Mouse (Mus musculus): ENCODE results near the gene Zfp91. TPM values are rescaled to one million over a fixed set of nuclear protein-coding genes. Genes with fewer than 3 reads are reported as not detected.

The Zfp91 gene
- polyA plus RNA-seq, 1 experiment from 2014 or later: 10.5 TPM

GRCm38 (mm10) chr19:12812644-12813364 lies 16.9 kb upstream of the Zfp91 start:
- H3K4me2 ChIP-seq (ENCODE audit: low read length): no peak overlapping the region
- H3K4me3 ChIP-seq (ENCODE audit: low read length): no peak overlapping the region
- WGBS: 56% methylated on average over 1 of the region's 1 CpGs
- no peaks in the 10 kb centered on the region for H3K9me3 ChIP-seq (ENCODE audit: control insufficient read depth, low read length)
- no peak for ATAC-seq
- H3K4me1 ChIP-seq (ENCODE audit: control insufficient read depth, insufficient read depth, low read depth, low read length): no peaks in the 10 kb centered on the region
- no peaks in the 10 kb centered on the region for H3K36me3 ChIP-seq (ENCODE audit: control insufficient read depth, insufficient read depth, low read length)
- no peaks in the 10 kb centered on the region for H3K27me3 ChIP-seq (replicated peaks; ENCODE audit: control insufficient read depth, insufficient read depth, low read length)
- H3K9ac ChIP-seq (ENCODE audit: low read depth, low read length): no peak overlapping the region
- H3K27ac ChIP-seq (ENCODE audit: low read depth, low read length): no peak overlapping the region

GRCm38 (mm10) chr19:12806214-12806613 lies 10.3 kb upstream of the Zfp91 start:
- no peak for ATAC-seq
- Histone ChIP-seq H3K27me3 (replicated peaks; ENCODE audit: control insufficient read depth, insufficient read depth, low read length) (no peaks in the 10 kb centered on the region), H3K9ac (ENCODE audit: low read depth, low read length) (no peak overlapping the region), H3K4me3 (ENCODE audit: low read length) (no peak overlapping the region), H3K27ac (ENCODE audit: low read depth, low read length) (no peak overlapping the region), H3K9me3 (ENCODE audit: control insufficient read depth, low read length) (no peaks in the 10 kb centered on the region), H3K4me2 (ENCODE audit: low read length) (no peak overlapping the region), H3K36me3 (ENCODE audit: control insufficient read depth, insufficient read depth, low read length) (no peaks in the 10 kb centered on the region), H3K4me1 (ENCODE audit: control insufficient read depth, insufficient read depth, low read depth, low read length) (no peaks in the 10 kb centered on the region)
- WGBS: 72% methylated on average over 2 of the region's 2 CpGs

- Histone ChIP-seq H3K4me3 (ENCODE audit: low read length) (no peak overlapping the region), H3K4me1 (ENCODE audit: control insufficient read depth, insufficient read depth, low read depth, low read length) (no peaks in the 10 kb centered on the region), H3K27me3 (replicated peaks; ENCODE audit: control insufficient read depth, insufficient read depth, low read length) (no peaks in the 10 kb centered on the region), H3K4me2 (ENCODE audit: low read length) (no peak overlapping the region), H3K9ac (ENCODE audit: low read depth, low read length) (no peak overlapping the region), H3K27ac (ENCODE audit: low read depth, low read length) (no peak overlapping the region), H3K36me3 (ENCODE audit: control insufficient read depth, insufficient read depth, low read length) (no peaks in the 10 kb centered on the region), H3K9me3 (ENCODE audit: control insufficient read depth, low read length) (no peaks in the 10 kb centered on the region)
- 95% methylated on average over 3 of the region's 3 CpGs for WGBS
- no peak for ATAC-seq
Observed at GRCm38 (mm10) chr19:12805730-12806129, 9.8 kb upstream of the Zfp91 start.

GRCm38 (mm10) chr19:12804237-12804636 lies 8.3 kb upstream of the Zfp91 start:
- H3K4me3 ChIP-seq (ENCODE audit: low read length): no peak overlapping the region
- H3K27me3 ChIP-seq (replicated peaks; ENCODE audit: control insufficient read depth, insufficient read depth, low read length): no peaks in the 10 kb centered on the region
- no peak overlapping the region for H3K9ac ChIP-seq (ENCODE audit: low read depth, low read length)
- H3K9me3 ChIP-seq (ENCODE audit: control insufficient read depth, low read length): no peaks in the 10 kb centered on the region
- H3K4me1 ChIP-seq (ENCODE audit: control insufficient read depth, insufficient read depth, low read depth, low read length): no peaks in the 10 kb centered on the region
- H3K27ac ChIP-seq (ENCODE audit: low read depth, low read length): no peak overlapping the region
- H3K36me3 ChIP-seq (ENCODE audit: control insufficient read depth, insufficient read depth, low read length): no peaks in the 10 kb centered on the region
- 82% methylated on average over 1 of the region's 1 CpGs for WGBS
- ATAC-seq: no peak
- H3K4me2 ChIP-seq (ENCODE audit: low read length): no peak overlapping the region

GRCm38 (mm10) chr19:12802830-12803229 lies 6.9 kb upstream of the Zfp91 start:
- H3K27me3 ChIP-seq (replicated peaks; ENCODE audit: control insufficient read depth, insufficient read depth, low read length): no peaks in the 10 kb centered on the region
- H3K4me3 ChIP-seq (ENCODE audit: low read length): no peak overlapping the region
- no peaks in the 10 kb centered on the region for H3K9me3 ChIP-seq (ENCODE audit: control insufficient read depth, low read length)
- WGBS: 76% methylated on average over 3 of the region's 3 CpGs
- ATAC-seq: no peak
- H3K4me1 ChIP-seq (ENCODE audit: control insufficient read depth, insufficient read depth, low read depth, low read length): no peaks in the 10 kb centered on the region
- no peak overlapping the region for H3K9ac ChIP-seq (ENCODE audit: low read depth, low read length)
- H3K36me3 ChIP-seq (ENCODE audit: control insufficient read depth, insufficient read depth, low read length): no peaks in the 10 kb centered on the region
- H3K27ac ChIP-seq (ENCODE audit: low read depth, low read length): no peak overlapping the region
- no peak overlapping the region for H3K4me2 ChIP-seq (ENCODE audit: low read length)

GRCm38 (mm10) chr19:12801046-12801445 lies 5.1 kb upstream of the Zfp91 start:
- ATAC-seq: no peak
- 75% methylated on average over 3 of the region's 3 CpGs for WGBS

GRCm38 (mm10) chr19:12800621-12801020 lies 4.7 kb upstream of the Zfp91 start:
- 85% methylated on average over 2 of the region's 2 CpGs for WGBS
- Histone ChIP-seq H3K9me3 (ENCODE audit: control insufficient read depth, low read length) (no peaks in the 10 kb centered on the region), H3K4me1 (ENCODE audit: control insufficient read depth, insufficient read depth, low read depth, low read length) (no peaks in the 10 kb centered on the region), H3K27ac (ENCODE audit: low read depth, low read length) (no peak overlapping the region), H3K36me3 (ENCODE audit: control insufficient read depth, insufficient read depth, low read length) (no peaks in the 10 kb centered on the region), H3K4me3 (ENCODE audit: low read length) (no peak overlapping the region), H3K4me2 (ENCODE audit: low read length) (no peak overlapping the region), H3K27me3 (replicated peaks; ENCODE audit: control insufficient read depth, insufficient read depth, low read length) (no peaks in the 10 kb centered on the region), H3K9ac (ENCODE audit: low read depth, low read length) (no peak overlapping the region)
- no peak for ATAC-seq

More at GRCm38 (mm10) chr19:12801046-12801445, 5.1 kb upstream of the Zfp91 start:
- no peaks in the 10 kb centered on the region for H3K9me3 ChIP-seq (ENCODE audit: control insufficient read depth, low read length)
- no peaks in the 10 kb centered on the region for H3K36me3 ChIP-seq (ENCODE audit: control insufficient read depth, insufficient read depth, low read length)
- no peak overlapping the region for H3K9ac ChIP-seq (ENCODE audit: low read depth, low read length)
- H3K4me2 ChIP-seq (ENCODE audit: low read length): no peak overlapping the region
- H3K27me3 ChIP-seq (replicated peaks; ENCODE audit: control insufficient read depth, insufficient read depth, low read length): no peaks in the 10 kb centered on the region
- no peak overlapping the region for H3K27ac ChIP-seq (ENCODE audit: low read depth, low read length)
- H3K4me3 ChIP-seq (ENCODE audit: low read length): no peak overlapping the region
- H3K4me1 ChIP-seq (ENCODE audit: control insufficient read depth, insufficient read depth, low read depth, low read length): no peaks in the 10 kb centered on the region

GRCm38 (mm10) chr19:12799081-12799480 lies 3.2 kb upstream of the Zfp91 start:
- Histone ChIP-seq H3K36me3 (ENCODE audit: control insufficient read depth, insufficient read depth, low read length) (no peaks in the 10 kb centered on the region), H3K27ac (ENCODE audit: low read depth, low read length) (no peak overlapping the region), H3K27me3 (replicated peaks; ENCODE audit: control insufficient read depth, insufficient read depth, low read length) (no peaks in the 10 kb centered on the region), H3K9me3 (ENCODE audit: control insufficient read depth, low read length) (no peaks in the 10 kb centered on the region), H3K9ac (ENCODE audit: low read depth, low read length) (no peak overlapping the region), H3K4me1 (ENCODE audit: control insufficient read depth, insufficient read depth, low read depth, low read length) (no peaks in the 10 kb centered on the region), H3K4me3 (ENCODE audit: low read length) (no peak overlapping the region), H3K4me2 (ENCODE audit: low read length) (no peak overlapping the region)
- 86% methylated on average over 3 of the region's 3 CpGs for WGBS
- no peak for ATAC-seq

GRCm38 (mm10) chr19:12798404-12798803 lies 2.5 kb upstream of the Zfp91 start:
- no peak overlapping the region for H3K9ac ChIP-seq (ENCODE audit: low read depth, low read length)
- H3K36me3 ChIP-seq (ENCODE audit: control insufficient read depth, insufficient read depth, low read length): no peaks in the 10 kb centered on the region
- WGBS: 79% methylated on average over 4 of the region's 4 CpGs
- H3K27me3 ChIP-seq (replicated peaks; ENCODE audit: control insufficient read depth, insufficient read depth, low read length): no peaks in the 10 kb centered on the region
- ATAC-seq: no peak
- H3K9me3 ChIP-seq (ENCODE audit: control insufficient read depth, low read length): no peaks in the 10 kb centered on the region
- H3K4me3 ChIP-seq (ENCODE audit: low read length): no peak overlapping the region
- peaks cover 2% of the 10 kb centered on the region; the same call in 1 of the 2 replicates for H3K4me1 ChIP-seq (ENCODE audit: control insufficient read depth, insufficient read depth, low read depth, low read length)
- no peak overlapping the region for H3K4me2 ChIP-seq (ENCODE audit: low read length)
- no peak overlapping the region for H3K27ac ChIP-seq (ENCODE audit: low read depth, low read length)

Data from hindbrain, embryonic 16.5 days (tissue).